Mouse (Mus musculus): ENCODE results near the gene Gm3629. TPM values are rescaled to one million over a fixed set of nuclear protein-coding genes. Genes with fewer than 3 reads are reported as not detected.
"Not testable (repeated sequence)": the region's sequence is repeated elsewhere in the genome, so short reads cannot be mapped to it uniquely, and the experiment has no call there.

The Gm3629 gene
- not detected in 2 replicates for polyA plus RNA-seq (2015; fragmentation: Nextera tagmentation; extraction: Ambion mirVana)

GRCm38 (mm10) chr14:6590513-6590912 lies at the start of gene Gm3629:
Gene Gm3629 (minus strand): TSS chr14:6590613.
- not testable (repeated sequence) for H3K27me3 ChIP-seq; H3K4me2 ChIP-seq; H3K27ac ChIP-seq (replicated peaks); H3K9me3 ChIP-seq; H3K36me3 ChIP-seq; H3K4me3 ChIP-seq; ATAC-seq (ENCODE audit: low read depth); H3K4me1 ChIP-seq (replicated peaks); H3K9ac ChIP-seq
- 33% methylated on average over 1 of the region's 2 CpGs for WGBS

DNA sequence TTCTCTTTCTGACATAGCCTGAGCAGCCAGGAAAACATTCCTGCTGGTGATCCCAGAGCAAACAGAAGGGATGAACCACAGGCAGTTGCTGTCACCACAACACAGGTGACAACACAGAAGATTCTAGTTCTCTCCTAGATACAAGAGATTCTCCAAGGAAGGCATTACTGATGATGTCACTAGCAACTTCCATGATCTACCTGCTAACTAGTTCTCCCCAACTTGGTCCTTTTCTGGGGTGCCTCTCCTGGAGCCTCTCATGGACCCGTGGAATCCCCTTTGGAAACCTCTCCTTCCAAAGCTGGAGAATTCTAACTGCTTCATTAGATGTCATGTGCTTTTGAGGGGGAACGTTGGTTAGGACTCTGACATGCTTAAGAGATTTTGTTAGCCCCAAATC lies 31.9 kb upstream of the Gm3629 start, which contains the start of gene Gm3460:
TSS of gene Gm3460 (minus strand) at position 101 of the 400 bp plus-strand sequence.
- H3K9me3 ChIP-seq; H3K9ac ChIP-seq; H3K4me1 ChIP-seq (replicated peaks); H3K4me2 ChIP-seq; H3K27ac ChIP-seq (replicated peaks); H3K36me3 ChIP-seq; ATAC-seq (ENCODE audit: low read depth); H3K27me3 ChIP-seq; H3K4me3 ChIP-seq: not testable (repeated sequence)
- 54% methylated on average over 1 of the region's 2 CpGs for WGBS

GRCm38 (mm10) chr14:6606436-6606835 lies 16.0 kb upstream of the Gm3629 start:
- not testable (repeated sequence) for H3K4me1 ChIP-seq (replicated peaks); ATAC-seq (ENCODE audit: low read depth); H3K4me2 ChIP-seq; H3K9me3 ChIP-seq; H3K27ac ChIP-seq (replicated peaks); H3K4me3 ChIP-seq; H3K36me3 ChIP-seq; H3K9ac ChIP-seq; H3K27me3 ChIP-seq
- WGBS, result no CpG with 5 or more reads among the region's 1 CpGs

DNA sequence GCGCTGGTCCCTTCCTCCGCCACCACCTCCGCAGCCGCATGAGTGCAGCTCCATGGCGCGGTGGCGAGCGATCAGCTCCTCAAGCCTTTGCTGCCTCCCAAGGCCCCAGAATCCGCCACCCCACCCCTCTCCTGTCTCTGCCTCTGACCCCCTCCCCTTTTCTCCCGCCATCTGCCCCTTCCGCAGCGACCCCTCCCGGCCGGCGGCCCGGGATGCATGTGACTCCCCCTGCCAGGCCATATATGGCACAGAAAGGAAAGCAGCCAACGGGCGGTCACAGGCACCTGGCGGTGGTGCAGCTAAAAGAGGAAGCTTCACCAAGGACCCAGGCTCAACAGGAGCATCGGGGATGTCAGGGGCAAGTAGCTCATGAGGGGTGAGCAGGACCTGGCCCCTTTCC lies 14.6 kb upstream of the Gm3629 start:
- peak overlapping the region; percentile 40 for H3K4me3 ChIP-seq
- not testable (repeated sequence) for ATAC-seq (ENCODE audit: low read depth); H3K27me3 ChIP-seq; H3K4me1 ChIP-seq (replicated peaks); H3K36me3 ChIP-seq; H3K9me3 ChIP-seq; H3K27ac ChIP-seq (replicated peaks)
- peak overlapping the region; percentile 61 for H3K9ac ChIP-seq
- WGBS, result 3% methylated on average over 19 of the region's 20 CpGs
- H3K4me2 ChIP-seq, result peak overlapping the region; percentile 66

- Histone ChIP-seq H3K4me3 (peak overlapping the region; percentile 40), H3K4me2 (peak overlapping the region; percentile 66), H3K9ac (peak overlapping the region; percentile 61)
- H3K27me3 ChIP-seq; H3K27ac ChIP-seq (replicated peaks); ATAC-seq (ENCODE audit: low read depth); H3K9me3 ChIP-seq; H3K36me3 ChIP-seq; H3K4me1 ChIP-seq (replicated peaks): not testable (repeated sequence)
- 10% methylated on average over 17 of the region's 20 CpGs for WGBS
Observed at GRCm38 (mm10) chr14:6604551-6604950, 14.1 kb upstream of the Gm3629 start.

- H3K9ac ChIP-seq; H3K4me1 ChIP-seq (replicated peaks); ATAC-seq (ENCODE audit: low read depth); H3K9me3 ChIP-seq; H3K36me3 ChIP-seq; H3K27ac ChIP-seq (replicated peaks); H3K4me3 ChIP-seq; H3K4me2 ChIP-seq; H3K27me3 ChIP-seq: not testable (repeated sequence)
- WGBS, result 73% methylated on average over 1 of the region's 2 CpGs
Observed at GRCm38 (mm10) chr14:6537190-6537589, 53.2 kb downstream of the Gm3629 start, which contains the start of gene Gm8356. Gene Gm8356 (minus strand): TSS chr14:6537290.

Other genes starting within 250 kb of the Gm3629 start
- not detected in 2 replicates for gene Gm3618, start 246.9 kb downstream of the Gm3629 start, polyA plus RNA-seq (2015; fragmentation: Nextera tagmentation; extraction: Ambion mirVana)
- not detected in 2 replicates for gene Gm16440, start 200.3 kb downstream of the Gm3629 start, polyA plus RNA-seq (2015; fragmentation: Nextera tagmentation; extraction: Ambion mirVana)
- 4.9 and 5.5 TPM in 2 replicates for gene Gm3591, start 178.1 kb downstream of the Gm3629 start, polyA plus RNA-seq (2015; fragmentation: Nextera tagmentation; extraction: Ambion mirVana)
- gene Gm3594, start 146.0 kb downstream of the Gm3629 start, polyA plus RNA-seq (2015; fragmentation: Nextera tagmentation; extraction: Ambion mirVana), result not detected in 2 replicates
- not detected in 2 replicates for gene Gm8356, start 53.3 kb downstream of the Gm3629 start, polyA plus RNA-seq (2015; fragmentation: Nextera tagmentation; extraction: Ambion mirVana)
- gene Gm3460, start 31.8 kb upstream of the Gm3629 start, polyA plus RNA-seq (2015; fragmentation: Nextera tagmentation; extraction: Ambion mirVana), result 0.46 TPM in 1 of 2 replicates, not detected in the other
- gene Gm10251, start 93.6 kb upstream of the Gm3629 start, polyA plus RNA-seq (2015; fragmentation: Nextera tagmentation; extraction: Ambion mirVana), result not detected in 2 replicates
- gene Gm8050, start 129.6 kb upstream of the Gm3629 start, polyA plus RNA-seq (2015; fragmentation: Nextera tagmentation; extraction: Ambion mirVana), result not detected in 2 replicates
- gene Gm3636, start 151.7 kb upstream of the Gm3629 start, polyA plus RNA-seq (2015; fragmentation: Nextera tagmentation; extraction: Ambion mirVana), result 13.6 and 14.4 TPM in 2 replicates
- gene Gm8362, start 183.8 kb upstream of the Gm3629 start, polyA plus RNA-seq (2015; fragmentation: Nextera tagmentation; extraction: Ambion mirVana), result not detected in 2 replicates
- not detected in 2 replicates for gene Gm3642, start 249.7 kb upstream of the Gm3629 start, polyA plus RNA-seq (2015; fragmentation: Nextera tagmentation; extraction: Ambion mirVana)

Measured in neural tube, embryonic 13.5 days (tissue).